Mouse (Mus musculus): ENCODE measurements around the gene Gabra5.

Gabra5 gene

DNA sequence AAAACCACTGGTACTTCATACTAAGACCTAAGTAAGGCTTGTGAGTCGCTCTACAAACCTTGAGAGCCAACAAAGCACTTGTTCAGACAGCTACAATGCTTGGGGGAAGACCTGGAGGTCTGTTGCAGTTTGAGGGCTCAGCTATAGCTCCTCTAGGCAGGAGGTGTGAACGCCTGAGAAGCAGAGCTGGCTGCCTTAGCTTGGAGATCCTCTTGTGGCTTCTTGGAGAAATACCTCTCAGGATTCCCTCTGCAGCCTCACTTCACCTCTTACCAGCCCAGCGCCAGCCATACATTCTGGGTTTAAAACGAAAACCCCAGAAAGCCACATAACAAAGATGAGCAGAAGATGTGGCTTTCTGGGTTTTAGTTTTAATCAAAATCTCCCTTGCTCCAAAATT lies 119.8 kb downstream of the Gabra5 start:
- in situ Hi-C loops (cut with MboI; ENCODE audit: unreplicated experiment in 2 of 2): no loop called here

GRCm38 (mm10) chr7:57387341-57387654 lies 122.6 kb downstream of the Gabra5 start:
- in situ Hi-C loops (cut with MboI; ENCODE audit: unreplicated experiment in 2 of 2): no loop called here

- in situ Hi-C loops (cut with MboI; ENCODE audit: unreplicated experiment in 2 of 2): no loop called here
Measured at GRCm38 (mm10) chr7:57386517-57387340, 123.1 kb downstream of the Gabra5 start, which contains the start of gene Gabrg3. Gene Gabrg3, minus strand, starts transcription at chr7:57387188.

- in situ Hi-C loops (cut with MboI; ENCODE audit: unreplicated experiment in 2 of 2): no loop called here
Measured at GRCm38 (mm10) chr7:57384112-57384511, 125.7 kb downstream of the Gabra5 start.

- in situ Hi-C loops (cut with MboI; ENCODE audit: unreplicated experiment in 2 of 2): no loop called here
Measured at GRCm38 (mm10) chr7:57366013-57366390, 143.9 kb downstream of the Gabra5 start.

DNA sequence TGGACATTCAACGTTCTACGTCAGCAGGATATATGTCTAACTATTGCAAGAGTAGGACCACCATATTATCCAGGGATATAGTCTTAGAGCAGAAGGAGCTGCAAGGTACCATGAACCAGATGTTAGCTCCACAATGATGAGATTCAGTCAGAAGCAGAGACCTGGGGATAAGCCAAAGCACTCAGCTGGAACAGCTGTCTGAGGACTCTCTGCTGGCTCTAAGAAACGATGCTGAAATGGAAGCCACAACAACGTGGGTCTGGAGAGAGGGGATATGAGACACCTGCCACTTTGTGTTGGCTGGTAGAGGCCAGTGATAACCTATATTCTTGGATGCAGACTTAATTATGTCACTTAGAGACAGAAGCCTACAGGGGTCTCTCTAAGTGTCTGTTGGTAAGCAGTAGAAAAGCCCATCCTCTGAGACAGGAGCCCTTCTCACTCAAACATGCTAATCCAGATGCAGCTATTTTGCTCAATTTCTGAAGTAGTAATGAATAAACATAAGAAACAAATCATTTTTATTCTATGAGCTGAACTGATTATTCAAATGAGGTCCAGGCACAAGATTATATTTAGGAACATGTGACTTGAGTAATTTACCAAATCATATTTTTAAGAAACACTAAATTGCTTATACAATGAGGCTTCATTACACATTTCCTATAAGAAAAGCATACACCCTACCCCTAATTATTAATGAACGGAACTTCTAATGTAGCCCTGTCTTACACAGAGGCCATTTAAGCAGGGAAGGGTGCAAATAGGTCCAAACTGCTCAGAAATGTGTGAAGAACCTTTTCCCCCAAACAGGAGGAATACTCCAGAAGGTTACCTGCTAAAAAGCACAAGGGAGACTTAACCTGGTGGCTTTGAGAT lies 144.5 kb downstream of the Gabra5 start:
- in situ Hi-C loops (cut with MboI; ENCODE audit: unreplicated experiment in 2 of 2): no loop called here

DNA sequence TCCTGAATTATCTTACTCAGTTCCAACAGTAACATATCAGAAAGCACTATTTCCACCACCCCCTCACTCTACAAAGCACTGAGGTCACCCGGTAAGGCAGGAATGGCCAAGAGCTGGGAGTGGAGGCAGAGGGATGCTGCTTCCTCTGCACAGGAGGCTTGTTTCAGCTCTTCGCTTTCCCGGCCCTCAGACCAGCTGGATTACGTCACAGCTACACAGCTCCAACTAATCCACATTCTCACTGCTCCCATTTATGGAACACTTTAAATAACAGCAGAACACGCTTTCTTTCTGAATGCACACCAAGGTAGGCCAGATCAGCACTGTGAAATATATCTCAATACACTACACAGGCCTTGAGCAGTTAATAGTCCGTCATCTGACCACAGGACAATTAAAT lies 146.0 kb downstream of the Gabra5 start:
- in situ Hi-C loops (cut with MboI; ENCODE audit: unreplicated experiment in 2 of 2): no loop called here

GRCm38 (mm10) chr7:57357871-57358540 lies 151.9 kb downstream of the Gabra5 start:
- in situ Hi-C loops (cut with MboI; ENCODE audit: unreplicated experiment in 2 of 2): no loop called here

Data from v-Abl transformed pro-B cells (cell line).